Mouse (Mus musculus) testis, adult 2 months (tissue): ENCODE measurements around the gene Sod1.

Source experiments
- CTCF ChIP-seq: fragments of 200-500 bp; IDR thresholded peaks from 2 replicates; pipeline ENCODE4 v1.5.1; 2012; ENCODE audit warnings: low read depth, mild to moderate bottlenecking, inconsistent platforms, low read length, moderate library complexity; ENCODE audit not compliant: control insufficient read depth, insufficient read depth, insufficient replicate concordance
- POLR2A ChIP-seq: fragments of 200-500 bp; IDR thresholded peaks from 2 replicates; pipeline ENCODE4 v1.6.1; 2012; ENCODE audit warnings: low read depth, mild to moderate bottlenecking, inconsistent platforms, low read length, moderate library complexity; ENCODE audit not compliant: control insufficient read depth

DNA sequence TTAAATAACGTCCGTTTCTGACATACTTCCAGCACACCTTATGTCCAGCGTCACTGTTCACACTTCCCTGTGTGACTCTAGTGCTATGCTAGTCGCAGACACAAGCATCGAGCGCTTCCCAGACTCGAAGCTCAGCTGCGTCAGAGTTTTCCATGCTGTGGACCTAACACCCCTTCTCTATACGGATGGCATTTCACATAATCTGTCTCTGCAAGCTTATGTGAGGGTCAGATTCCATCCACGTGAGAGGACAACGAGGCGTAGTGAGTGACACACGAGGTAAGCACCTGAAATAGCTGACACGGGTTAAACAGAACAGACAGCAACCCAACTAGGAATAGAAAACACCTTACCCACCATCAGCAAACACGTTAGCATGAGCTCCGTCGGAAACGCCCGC, 18.4 kb upstream of the Sod1 start:
- TF ChIP-seq CTCF (no peak), POLR2A (no peak)
